Mouse (Mus musculus): Measurements from ENCODE around the gene Arl4d.

Gene Arl4d

DNA sequence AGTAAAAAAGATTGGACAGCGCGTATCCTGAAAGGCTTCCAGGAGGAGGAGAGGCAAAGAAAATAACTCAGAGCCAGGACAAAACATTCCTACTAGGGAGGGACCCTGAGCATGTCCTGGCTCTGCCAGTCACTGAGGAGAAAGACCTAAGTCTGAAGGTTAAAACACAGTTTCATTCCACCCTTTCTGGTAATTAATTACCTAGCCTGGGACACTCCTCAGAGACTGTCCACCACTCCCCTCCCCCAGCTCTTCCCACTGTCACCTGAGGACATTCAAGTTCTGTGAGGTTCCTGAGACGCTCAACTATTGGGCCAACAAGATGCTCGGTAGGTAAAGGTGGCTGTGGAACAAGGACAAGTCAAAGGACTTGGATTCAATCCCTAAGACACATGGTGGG is 10.0 kb downstream of the Arl4d start:
- DNase-seq (ENCODE audit: low read depth, low spot score), result no peak

DNA sequence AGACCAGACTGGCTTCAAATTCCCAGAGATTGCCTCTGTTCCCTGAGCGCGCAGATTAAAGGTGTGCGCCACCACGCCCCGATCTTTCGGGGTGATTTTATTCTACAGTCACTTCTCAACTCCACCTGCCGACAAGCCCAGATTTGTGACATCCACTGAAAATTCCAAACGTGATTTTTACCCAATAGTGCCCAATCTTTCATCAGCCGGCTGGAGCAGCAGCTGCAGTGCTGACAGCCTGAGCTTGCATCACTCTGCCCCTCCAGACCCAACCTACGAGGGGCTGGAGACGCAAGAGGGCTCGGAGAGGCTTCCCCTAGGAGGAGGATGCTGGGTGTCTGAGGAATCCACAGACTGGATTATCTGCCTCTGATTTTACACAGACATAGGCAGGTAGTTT is 12.3 kb downstream of the Arl4d start:
- DNase-seq (ENCODE audit: low read depth, low spot score), result no peak

DNA sequence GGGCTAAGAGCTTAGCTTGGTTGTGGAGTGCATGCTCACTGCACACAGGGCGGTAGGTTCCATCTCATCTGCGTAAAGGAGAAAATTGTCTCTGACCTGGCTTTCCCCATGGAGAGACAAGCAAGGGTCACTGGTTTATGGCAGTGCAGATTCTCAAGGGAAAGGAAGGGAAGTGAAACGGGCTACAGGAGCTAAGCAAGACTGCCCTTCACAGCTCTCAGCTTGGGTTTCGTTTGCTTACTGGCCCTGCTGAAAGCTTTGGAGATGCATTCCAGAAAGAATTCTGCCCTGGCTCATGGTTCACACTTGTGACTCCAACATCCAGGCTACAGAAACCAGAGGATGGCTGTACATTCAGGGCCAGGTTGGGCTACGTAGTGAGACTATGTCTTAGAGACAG is 13.4 kb downstream of the Arl4d start:
- no peak for DNase-seq (ENCODE audit: low read depth, low spot score)

DNA sequence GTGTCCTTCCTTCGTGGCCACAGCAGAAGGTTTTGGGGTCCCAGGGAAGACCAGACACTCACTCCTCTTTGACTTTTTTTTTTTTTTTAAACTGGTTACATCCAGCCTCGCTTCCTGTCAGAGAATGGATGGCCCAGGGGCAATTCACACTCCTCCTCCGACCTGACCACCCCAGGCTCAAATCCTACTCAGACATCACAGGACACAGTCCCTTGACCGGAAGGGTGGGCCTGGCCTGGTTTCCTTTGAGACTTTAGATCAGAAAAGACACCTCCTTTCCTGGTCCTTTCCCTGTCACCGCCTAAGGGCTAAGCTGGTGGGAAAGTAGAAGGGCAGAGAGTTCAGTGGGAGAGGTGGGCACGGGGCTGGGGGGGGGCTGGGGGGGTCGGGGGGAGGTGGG is 14.6 kb downstream of the Arl4d start:
- DNase-seq (ENCODE audit: low read depth, low spot score), result no peak

DNA sequence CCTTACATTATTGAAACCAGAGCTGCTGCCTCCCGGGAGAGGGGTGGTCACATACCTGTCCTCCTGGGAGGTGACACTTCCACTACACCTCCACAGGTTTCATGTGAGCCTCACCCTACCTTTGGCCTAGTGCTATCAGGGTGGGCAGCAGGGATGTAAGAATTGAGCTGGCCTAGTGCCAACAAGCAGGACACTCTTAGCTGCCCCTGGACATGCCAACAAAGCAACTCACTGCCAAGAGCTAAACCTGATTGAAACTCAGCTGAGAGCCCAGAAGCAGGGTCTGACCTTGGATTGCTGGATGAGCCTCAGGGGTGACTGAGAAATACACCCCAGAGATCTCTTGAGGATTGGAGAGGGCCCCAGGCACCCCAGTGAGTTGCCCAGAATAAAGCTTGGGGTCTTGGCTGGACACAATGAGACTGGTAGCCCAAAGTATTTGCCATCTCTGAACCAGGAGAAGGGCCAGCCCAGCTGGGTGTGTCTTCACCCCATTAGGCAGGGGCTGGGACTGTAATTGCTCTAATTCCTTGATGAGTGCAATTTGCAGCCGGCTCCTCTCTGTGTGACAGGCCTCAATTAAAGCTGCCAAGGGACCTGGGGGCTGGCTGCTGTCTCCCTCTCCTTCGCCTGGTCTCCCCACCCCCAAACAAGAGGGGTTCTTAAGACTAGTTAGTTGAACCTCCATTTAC is 15.4 kb downstream of the Arl4d start:
- no peak for DNase-seq (ENCODE audit: low read depth, low spot score)

DNA sequence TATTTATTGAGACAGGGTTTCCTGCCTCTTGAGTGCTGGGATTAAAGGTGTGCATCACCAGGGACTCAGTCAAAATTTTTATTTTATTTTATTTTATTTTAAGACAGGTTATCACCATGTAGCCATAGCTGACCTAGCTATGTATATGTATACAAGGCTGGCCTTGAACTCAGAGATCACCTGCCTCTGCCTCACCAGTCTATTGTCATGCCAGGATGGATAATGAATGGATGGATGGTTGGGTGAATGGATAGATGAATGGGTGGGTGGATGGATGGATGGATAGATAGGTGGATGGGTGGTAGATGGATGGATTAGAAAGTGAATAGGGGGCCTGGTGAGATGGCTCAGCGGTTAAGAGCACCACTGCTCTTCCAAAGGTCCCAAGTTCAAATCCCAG is 16.6 kb downstream of the Arl4d start:
- DNase-seq (ENCODE audit: low read depth, low spot score), result no peak

DNA sequence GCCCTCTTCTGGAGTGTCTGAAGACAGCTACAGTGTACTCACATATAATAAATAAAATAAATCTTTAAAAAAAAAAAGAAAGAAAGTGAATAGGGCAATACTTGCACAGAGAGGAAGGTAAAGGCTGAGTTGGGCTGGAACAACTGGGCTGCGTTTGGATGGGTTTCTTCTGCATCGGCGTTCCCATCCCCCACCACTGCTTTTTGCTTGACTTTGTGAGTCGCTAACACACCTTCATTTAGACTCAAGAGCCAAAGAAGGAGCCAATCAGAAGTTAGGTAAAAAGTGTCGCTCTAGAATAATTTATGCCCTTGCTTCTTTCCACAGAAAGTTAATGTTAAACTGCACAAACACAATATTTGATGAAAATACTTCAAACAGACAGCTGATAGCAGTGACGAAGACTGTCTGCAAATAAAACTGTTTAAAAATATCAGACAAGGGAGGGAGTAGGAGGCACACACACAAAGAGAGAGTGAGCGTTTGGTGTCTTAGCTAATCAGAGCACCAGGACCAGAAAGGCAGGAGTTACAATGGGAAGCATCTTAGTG is 17.1 kb downstream of the Arl4d start:
- DNase-seq (ENCODE audit: low read depth, low spot score), result no peak

DNA sequence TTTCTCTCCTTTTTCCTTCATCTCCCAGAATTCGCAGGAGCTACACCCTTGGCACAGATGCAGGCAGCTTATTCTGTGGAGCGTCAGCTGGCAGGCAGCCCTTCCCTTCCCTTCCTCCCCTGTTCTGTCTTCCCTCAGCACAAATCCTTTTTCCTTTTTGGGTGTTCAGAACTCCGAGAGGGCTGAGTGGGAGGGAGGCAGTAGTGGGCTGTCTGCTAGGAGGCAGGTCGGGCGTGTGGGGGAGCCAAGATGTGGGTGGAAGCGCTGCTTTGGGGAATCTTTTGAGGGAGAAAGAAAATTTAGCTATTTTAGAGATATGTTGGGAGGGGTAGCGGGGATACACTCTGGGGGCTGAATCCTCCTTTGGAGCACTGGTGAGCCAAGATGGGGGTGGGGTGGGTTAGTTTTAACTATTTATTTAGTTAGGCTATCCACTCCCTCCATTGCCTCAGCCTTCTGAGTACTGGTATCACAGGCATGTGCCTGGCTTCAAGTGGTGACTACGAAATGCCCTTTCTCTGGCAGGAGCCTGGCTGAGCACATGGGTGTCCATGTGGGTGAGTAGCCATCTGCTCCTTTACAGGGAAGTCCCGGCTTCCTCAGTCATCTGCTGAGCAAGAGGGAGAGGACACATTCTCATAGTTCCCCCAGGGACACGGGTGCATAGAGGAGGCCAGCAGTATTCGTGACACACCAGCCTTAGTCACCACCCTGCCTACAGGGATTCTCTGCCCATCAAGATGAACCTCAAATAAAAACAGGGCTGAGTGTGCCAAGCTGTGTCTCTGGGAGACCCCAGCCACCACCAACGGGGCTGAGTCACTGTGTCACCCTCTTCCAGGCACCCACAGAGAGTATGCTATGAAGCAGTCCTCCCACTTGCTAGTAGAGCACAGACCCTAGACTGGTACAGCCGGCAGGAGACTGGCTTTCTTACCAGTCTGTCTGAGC is 22.3 kb downstream of the Arl4d start:
- no peak for DNase-seq (ENCODE audit: low read depth, low spot score)

DNA sequence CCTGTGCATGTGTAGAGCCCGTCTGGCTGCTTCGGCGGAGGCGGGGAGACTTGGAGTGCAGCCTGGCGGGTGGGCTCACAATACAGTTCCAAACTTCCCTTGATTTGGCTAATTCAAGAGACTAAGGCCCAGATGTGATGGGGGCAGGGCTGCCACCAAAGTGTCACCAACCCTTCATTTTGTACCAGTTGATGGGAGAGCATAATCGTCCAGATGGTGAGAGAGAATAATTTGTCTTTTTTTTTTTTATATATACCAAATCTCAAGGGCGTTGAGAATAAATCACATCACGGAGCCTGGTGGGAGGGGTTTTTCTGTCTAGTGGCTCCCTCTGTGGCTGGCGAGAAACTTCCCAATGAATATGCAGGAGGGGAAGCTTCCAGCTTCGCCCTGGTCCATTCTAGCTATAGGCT is 24.4 kb downstream of the Arl4d start:
- no peak for DNase-seq (ENCODE audit: low read depth, low spot score)

DNA sequence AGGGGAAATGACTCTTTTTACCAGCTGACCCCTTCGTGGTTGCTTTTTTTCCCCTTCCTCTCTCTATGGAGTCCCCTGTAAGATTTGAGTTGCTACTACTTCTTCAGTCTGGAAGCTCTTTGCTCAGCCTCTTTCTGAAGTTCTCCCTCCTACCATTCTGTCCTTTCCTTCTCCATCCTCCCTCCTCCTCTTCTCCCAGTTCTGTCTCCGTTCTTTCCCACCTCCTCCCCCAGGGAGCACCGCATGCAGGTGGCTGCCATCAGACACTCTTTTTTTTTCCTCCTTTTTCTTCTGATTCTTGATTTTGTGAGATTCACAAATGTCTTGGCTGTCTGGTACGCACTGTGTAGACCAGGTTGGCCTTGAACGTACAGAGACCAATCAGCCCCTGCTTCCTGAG is 25.0 kb downstream of the Arl4d start:
- no peak for DNase-seq (ENCODE audit: low read depth, low spot score)

DNA sequence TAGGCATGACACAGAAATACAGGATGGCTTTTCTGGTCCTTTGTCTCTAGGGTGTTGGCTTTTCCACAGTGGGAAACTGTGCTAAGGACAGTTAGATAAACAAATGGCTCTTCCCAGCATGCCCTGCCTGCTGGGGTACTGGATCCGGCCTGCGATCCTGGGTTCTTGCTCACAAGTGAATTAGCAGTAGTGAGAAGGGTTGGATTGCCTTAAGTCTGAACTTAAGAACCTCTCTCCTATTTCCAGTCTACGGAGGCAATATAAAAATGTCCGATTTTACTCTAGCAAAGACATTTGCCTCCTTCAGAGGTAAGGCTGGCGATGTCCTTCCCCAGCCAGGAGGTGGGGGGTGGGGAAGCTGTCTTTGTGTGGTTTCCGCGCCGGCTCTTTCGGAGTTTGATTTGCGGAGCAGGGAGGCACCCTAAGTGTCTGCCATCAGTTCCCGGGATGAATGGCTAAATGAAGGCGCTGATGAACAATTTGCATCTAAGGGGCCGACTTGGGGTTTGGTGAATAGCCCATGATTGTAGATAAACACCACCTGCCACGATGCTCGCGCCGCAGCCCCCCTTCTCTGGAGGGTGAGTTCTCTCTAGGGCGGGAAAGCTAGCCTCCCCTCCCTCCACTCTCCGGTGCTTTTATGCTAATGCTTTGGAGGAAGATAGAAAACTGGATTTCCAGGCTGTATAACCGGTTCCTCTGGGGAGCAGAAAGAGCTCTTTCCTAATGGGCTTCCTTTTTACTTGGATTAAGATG is 30.7 kb downstream of the Arl4d start:
- DNase-seq (ENCODE audit: low read depth, low spot score), result no peak

DNA sequence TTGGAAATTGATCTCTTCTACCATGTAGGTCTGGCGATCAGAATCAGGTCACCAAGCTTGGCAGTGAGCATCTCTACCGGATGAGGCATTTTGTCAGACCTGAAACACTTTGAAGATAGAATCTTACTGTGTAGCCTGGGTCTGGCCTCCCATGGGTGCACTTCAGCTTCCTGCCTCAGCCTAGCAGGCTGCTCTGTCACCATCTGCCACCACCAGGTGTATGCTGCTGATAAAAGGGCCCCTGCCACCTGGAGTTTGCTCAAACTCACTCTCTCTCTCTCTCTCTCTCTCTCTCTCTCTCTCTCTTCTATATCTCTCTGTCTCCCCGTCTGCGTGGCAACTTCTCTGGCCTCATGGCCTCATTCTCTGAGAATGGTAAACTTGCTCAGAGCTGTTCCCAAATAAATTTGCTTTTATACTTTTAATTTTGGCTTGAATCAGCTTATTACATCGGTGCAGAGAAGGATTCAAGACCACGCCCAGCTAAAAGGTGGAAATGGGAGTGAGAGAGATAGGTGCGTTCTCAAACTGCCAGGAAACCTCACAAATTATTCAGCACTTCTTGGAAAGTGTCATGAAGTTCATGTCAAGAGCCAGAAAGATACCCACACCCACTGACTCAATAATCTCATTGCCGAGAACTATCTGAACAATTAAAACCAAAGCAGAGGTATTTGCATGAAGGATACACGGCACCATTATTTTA is 32.0 kb downstream of the Arl4d start:
- DNase-seq (ENCODE audit: low read depth, low spot score), result no peak

DNA sequence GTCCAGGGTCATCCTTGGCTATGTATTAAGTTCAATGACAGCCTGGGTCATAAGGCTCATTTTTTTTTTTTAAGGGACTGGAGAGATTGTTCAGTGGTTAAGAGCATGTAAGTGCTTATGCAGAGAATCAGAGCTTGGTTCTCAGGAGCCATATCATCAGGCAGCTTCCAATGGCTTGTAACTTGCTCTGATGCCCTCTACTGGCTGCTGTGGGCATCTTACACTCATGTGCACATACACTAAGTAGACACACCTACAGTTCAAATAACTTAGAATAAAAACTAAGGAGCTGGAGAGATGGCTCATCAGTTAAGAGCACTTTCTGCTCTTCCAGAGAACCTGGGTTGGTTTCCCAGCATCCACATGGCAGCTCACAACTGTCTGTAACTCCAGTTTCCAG is 32.8 kb downstream of the Arl4d start:
- no peak for DNase-seq (ENCODE audit: low read depth, low spot score)

DNA sequence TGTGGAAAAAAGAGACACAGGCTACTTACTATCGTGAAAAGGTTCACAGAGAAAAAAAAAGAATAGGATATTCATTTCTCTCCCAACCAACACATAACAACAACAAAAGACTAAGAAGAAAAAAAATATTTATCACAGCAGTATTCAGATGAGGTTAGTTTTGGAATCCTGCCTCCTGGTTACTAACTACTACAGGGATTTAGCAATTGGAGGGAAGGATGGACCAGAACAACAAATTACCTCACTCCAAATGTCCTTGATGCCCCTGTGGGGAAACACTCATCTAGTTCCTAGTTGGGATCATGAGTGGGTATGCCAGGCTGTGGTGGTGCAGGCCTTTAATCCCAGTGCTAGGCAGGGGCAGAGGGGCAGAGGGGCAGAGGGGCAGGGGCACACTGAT is 34.2 kb downstream of the Arl4d start:
- DNase-seq (ENCODE audit: low read depth, low spot score), result no peak

DNA sequence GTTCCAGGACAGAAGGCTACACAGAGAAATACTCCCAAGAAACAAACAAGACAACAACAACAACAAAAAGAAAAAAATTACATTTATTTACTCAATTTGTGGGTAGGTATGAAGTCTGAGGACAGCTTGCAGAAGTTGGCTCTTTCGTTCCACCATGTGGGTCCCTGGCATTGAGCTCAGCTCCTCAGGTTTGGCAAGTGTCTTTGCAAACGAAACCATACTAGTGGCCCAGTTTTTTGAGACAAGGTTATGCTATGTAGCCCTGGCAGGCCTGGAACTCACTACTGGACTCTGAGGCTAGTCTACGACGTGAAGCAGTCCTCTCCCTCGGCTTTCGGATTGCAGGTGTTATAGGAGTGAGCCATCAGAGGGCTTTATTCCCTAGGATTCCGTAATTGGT is 34.6 kb downstream of the Arl4d start:
- no peak for DNase-seq (ENCODE audit: low read depth, low spot score)

DNA sequence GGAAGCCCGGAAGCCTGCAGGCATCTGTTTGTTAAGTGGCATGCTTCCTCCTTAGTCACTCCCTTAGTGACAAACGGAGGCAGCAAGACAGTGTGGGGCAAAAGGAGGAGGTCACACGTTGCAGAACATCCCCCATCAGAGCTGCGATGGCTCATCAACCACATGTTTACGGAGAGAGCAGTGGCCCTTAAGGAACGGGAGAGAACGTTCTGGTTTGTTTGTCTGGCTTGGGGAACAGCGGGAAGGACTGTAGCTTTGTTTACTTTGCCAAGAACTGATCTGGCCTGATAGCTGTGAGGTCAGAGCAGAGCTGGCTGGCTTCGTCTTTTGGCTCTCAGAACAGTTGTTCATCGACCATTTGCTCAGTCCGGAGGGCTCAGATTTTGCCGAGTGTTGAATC is 35.1 kb downstream of the Arl4d start:
- no peak for DNase-seq (ENCODE audit: low read depth, low spot score)

DNA sequence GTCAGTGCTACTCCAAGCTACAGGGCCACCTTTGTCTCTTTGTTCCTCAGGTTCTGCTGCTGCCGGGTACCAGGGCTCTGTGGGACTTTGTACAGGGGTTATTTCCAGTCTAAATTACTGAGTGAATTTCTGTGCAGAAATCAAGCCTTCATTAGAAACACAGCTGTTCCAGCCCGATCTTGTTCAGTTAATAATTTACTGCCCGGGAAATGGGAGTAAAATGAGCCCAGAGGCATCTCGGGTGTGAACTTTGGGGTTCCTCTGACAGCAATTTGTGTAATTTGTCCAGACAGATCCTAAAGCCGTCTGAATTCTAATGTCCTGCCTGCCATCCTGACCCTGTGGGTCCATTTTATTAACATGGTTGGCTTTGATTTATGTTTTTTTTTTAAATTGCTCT is 38.7 kb downstream of the Arl4d start:
- DNase-seq (ENCODE audit: low read depth, low spot score), result no peak

DNA sequence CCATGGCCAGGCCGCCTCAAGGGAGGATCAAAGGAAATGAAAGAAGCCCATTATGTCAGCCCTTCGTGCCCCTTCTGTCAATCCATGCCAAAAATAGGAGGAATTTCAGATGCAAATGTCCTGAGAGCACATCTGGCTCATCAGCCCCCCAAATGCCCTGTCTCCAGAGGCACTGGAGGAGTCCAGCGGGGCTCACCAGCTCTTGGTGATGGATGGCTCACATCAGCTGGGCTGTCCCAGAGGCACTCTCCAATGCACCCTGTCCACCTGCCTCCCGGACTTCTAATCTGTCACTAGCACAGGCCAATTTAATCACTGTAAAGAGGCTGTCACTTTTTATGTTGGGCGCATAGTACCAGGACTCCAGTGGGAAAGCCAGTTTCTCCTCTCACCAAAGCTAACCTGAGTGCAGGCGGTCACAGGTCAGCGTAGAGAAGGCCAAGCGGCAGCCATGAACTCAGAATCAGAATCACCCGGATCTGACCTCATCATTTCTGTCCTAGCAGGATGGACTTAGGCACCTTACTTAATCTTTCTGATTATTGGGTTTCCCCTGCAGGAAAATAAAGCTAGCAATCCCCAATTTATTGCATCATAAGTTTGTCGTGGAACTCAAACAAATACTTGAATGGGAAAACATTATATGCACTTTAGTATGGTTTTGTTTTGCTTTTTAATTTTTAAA is 41.6 kb downstream of the Arl4d start:
- no peak for DNase-seq (ENCODE audit: low read depth, low spot score)

DNA sequence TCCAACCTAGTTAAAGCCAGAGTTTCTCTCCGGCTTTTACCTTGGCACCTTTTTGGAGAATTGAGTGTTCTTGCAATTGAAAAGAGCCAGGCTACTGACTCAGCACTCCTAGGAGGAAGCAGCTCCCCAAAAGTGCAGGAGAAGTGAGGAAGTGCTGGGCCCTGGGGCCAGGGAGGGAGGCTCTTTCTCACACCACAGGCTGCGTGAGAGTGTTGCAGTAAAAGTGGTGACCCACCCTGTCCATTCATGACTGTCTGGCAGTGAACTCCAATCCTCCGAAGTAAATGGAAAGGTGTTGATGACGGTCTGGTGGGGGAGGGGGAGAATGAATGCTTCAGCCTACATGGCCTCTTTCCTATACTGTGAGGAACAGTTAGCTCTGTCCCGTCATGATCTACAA is 43.1 kb downstream of the Arl4d start:
- no peak for DNase-seq (ENCODE audit: low read depth, low spot score)

DNA sequence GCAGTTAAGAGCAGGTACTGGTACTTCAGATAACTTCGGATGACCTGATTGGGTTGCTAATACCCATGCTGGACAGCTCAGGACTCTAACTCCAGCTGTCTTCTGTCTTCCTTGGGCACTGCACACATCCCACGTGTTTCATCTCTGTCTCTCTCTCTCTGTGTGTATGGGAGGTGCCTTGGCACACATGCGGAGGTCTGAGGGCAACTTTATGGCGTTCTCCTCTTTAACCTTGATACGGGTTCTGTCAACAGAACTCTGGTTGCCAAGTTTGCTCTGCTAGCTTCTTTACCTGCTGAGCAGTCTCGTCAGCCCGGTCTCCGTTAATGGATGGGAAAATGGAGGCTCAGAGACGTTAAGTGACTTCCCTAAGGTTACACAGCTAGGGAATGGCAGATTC is 47.5 kb downstream of the Arl4d start:
- DNase-seq (ENCODE audit: low read depth, low spot score), result no peak

DNA sequence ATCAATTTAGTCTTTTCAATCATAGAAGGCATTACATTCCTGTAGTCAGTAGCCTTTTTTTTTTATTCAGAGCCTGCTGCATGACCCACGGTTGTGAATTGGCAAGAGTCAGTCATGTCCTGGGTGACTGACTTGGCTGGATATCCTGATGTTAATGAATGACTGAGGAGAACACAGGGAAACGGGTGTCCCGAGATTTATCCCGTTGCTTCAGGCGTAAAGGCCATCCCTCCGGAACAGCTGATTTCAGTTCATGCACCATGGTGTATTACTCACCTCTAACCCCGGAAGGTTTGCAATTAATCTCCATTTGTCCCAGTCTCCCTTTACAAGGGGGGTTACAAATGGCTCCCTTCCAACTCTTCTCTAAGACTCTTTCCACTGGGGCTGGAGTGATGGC is 48.7 kb downstream of the Arl4d start:
- DNase-seq (ENCODE audit: low read depth, low spot score), result no peak
